Mouse (Mus musculus) hindbrain, embryonic 16.5 days (tissue): ENCODE results near the gene Macrod2. TPM values are rescaled to one million over a fixed set of nuclear protein-coding genes. Genes with fewer than 3 reads are reported as not detected.

Experiments
- ATAC-seq: fragments of 200-750 bp; cut with Nextera tagmentation; 2 replicates; pipeline ENCODE4 v1.8.0; 2017; ENCODE audit warnings: moderate TSS enrichment, moderate library complexity
- H3K27ac ChIP-seq: fragments of 300-500 bp; sonication (generic); 2 replicates; pipeline ENCODE4 v1.5.1; 2014; ENCODE audit warnings: low read depth, mild to moderate bottlenecking, control low read depth, low read length, moderate library complexity
- H3K27me3 ChIP-seq: fragments of 300-500 bp; sonication (generic); replicated peaks from 2 replicates; pipeline ENCODE4 v1.6.1; 2014; ENCODE audit warnings: low read length; ENCODE audit not compliant: control insufficient read depth, insufficient read depth
- H3K36me3 ChIP-seq: fragments of 300-500 bp; sonication (generic); 2 replicates; pipeline ENCODE4 v1.6.1; 2014; ENCODE audit warnings: mild to moderate bottlenecking, low read length, moderate library complexity, mixed read lengths; ENCODE audit not compliant: control insufficient read depth, insufficient read depth
- H3K4me1 ChIP-seq: fragments of 300-500 bp; sonication (generic); 2 replicates; pipeline ENCODE4 v1.6.1; 2014; ENCODE audit warnings: low read depth, low read length; ENCODE audit not compliant: control insufficient read depth, insufficient read depth
- H3K4me2 ChIP-seq: fragments of 300-500 bp; sonication (generic); 2 replicates; pipeline ENCODE4 v1.6.1; 2014; ENCODE audit warnings: mild to moderate bottlenecking, low read length, control low read depth, moderate library complexity
- H3K4me3 ChIP-seq: fragments of 300-500 bp; sonication (generic); 2 replicates; pipeline ENCODE4 v1.5.1; 2014; ENCODE audit warnings: mild to moderate bottlenecking, low read length, control low read depth, moderate library complexity
- H3K9ac ChIP-seq: fragments of 300-500 bp; sonication (generic); 2 replicates; pipeline ENCODE4 v1.6.1; 2014; ENCODE audit warnings: low read depth, mild to moderate bottlenecking, control low read depth, low read length, moderate library complexity
- H3K9me3 ChIP-seq: fragments of 300-500 bp; sonication (generic); 2 replicates; pipeline ENCODE4 v1.6.1; 2014; ENCODE audit warnings: mild to moderate bottlenecking, low read length, moderate library complexity; ENCODE audit not compliant: control insufficient read depth
- WGBS: fragments of 180-500 bp; shearing (Covaris S2); extraction: QIAGEN DNeasy Blood & Tissue Kit; methylation state at CpG from one replicate; pipeline ENCODE4 v1.1.7; 2014; 5-methylcytosine and 5-hydroxymethylcytosine counted together
- polyA plus RNA-seq: library from polyadenylated mRNA; unstranded; fragments of >200 nt; fragmentation: Nextera tagmentation; extraction: Ambion mirVana; gene quantifications from 2 replicates; pipeline ENCODE4 v1.2.1, GENCODE M21; 2015

The Macrod2 gene
- polyA plus RNA-seq, 1 experiment from 2014 or later, result 85.4 TPM

- no peaks in the 10 kb centered on the region for H3K9me3 ChIP-seq
- no peak overlapping the region for H3K4me3 ChIP-seq
- no peaks in the 10 kb centered on the region for H3K27me3 ChIP-seq
- no peak overlapping the region for H3K27ac ChIP-seq
- no peaks in the 10 kb centered on the region for H3K36me3 ChIP-seq
- no peaks in the 10 kb centered on the region for H3K4me1 ChIP-seq
- H3K9ac ChIP-seq, result no peak overlapping the region
- no peak overlapping the region for H3K4me2 ChIP-seq
- ATAC-seq, result no peak
Observed at GRCm38 (mm10) chr2:140759732-140760131, 364.6 kb downstream of the Macrod2 start.

GRCm38 (mm10) chr2:140760137-140760536, 365.0 kb downstream of the Macrod2 start:
- Histone ChIP-seq H3K27ac (no peak overlapping the region), H3K4me2 (no peak overlapping the region), H3K4me3 (no peak overlapping the region), H3K36me3 (no peaks in the 10 kb centered on the region), H3K27me3 (no peaks in the 10 kb centered on the region), H3K4me1 (no peaks in the 10 kb centered on the region), H3K9ac (no peak overlapping the region), H3K9me3 (no peaks in the 10 kb centered on the region)
- no peak for ATAC-seq
- WGBS, result 93% methylated on average over 3 of the region's 3 CpGs

DNA sequence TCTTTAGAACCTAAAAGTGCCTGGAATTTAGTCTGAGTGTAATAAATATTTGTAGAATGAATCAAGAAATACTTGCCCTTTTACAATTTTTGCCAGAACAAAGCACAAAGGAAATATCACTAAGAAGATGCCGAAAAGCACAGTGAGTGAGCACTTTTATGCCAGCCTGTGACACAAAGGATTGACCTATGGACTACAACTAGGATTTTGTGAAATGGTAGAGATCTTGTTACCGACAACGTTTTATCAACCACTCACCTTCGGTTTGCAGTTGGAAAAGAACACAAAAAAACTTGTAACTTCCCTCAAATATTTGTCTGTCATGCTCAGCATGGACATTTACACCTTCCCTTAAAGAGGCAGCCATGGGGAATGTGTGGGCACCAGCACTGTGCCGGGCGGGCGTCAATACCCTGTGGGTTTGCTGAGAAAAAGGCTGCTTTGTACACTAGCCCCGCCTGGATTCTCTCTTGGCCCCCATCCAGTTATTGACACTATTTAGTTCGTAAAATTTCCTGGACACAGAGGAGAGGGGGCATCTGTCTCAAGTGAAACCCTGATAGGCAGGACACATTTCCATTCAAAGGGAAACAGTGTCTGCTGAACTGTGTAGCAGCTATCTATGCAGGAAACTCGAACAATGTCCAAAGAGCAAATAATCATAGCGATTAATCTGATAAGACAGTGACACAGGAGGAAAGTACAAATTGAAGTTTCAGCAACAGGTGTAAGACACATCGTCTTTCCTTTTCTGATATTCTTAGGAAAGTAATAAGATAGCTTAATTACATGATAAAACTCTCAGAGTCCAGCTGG, 368.2 kb downstream of the Macrod2 start:
- no peak overlapping the region for H3K4me3 ChIP-seq
- no peaks in the 10 kb centered on the region for H3K9me3 ChIP-seq
- H3K27me3 ChIP-seq, result no peaks in the 10 kb centered on the region
- H3K27ac ChIP-seq, result no peak overlapping the region
- no peaks in the 10 kb centered on the region for H3K36me3 ChIP-seq
- no peak for ATAC-seq
- no peak overlapping the region for H3K4me2 ChIP-seq
- H3K9ac ChIP-seq, result no peak overlapping the region
- 62% methylated on average over 12 of the region's 12 CpGs for WGBS
- no peaks in the 10 kb centered on the region for H3K4me1 ChIP-seq

DNA sequence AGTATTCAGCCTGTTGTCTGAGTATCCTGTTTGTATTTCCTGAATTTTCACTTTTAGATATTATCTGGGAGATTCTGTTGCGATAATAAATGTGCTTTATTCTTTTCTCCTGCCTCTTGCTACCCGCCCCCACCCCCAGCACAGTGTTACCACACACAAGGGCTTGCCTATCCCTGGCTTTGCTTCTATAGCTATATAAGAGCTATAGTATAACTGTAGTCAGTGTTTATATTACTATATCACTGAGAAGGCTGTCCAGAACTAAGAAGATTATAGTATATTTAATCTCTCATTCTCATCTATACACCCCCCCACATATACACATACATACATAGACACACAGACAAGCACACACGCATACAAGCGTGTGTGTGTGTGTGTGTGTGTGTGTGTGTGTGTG, 374.4 kb downstream of the Macrod2 start:
- Histone ChIP-seq H3K4me3 (no peak overlapping the region), H3K9ac (no peak overlapping the region), H3K36me3 (no peaks in the 10 kb centered on the region), H3K9me3 (no peaks in the 10 kb centered on the region), H3K4me1 (no peaks in the 10 kb centered on the region), H3K27me3 (no peaks in the 10 kb centered on the region), H3K4me2 (no peak overlapping the region), H3K27ac (no peak overlapping the region)
- no peak for ATAC-seq
- 91% methylated on average over 4 of the region's 4 CpGs for WGBS

DNA sequence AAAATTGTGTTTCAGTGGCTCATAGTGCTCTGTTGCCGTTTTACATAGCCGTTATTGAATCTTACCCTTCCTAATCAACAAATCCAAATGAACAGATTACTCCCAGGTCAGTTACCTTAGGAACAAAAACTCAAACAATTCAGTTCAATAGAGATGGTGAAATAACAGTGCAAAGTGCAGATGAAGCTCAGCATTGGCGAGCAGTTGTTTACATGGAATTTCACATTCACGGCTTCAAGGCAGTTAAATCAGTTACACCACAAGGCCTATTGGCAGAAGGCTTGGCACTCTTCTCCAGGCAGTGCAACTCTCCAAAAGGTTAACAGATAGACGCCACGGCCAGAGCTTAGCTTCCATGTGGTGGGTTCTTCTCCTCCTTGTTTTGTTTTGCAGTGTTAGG, 377.7 kb downstream of the Macrod2 start:
- Histone ChIP-seq H3K27me3 (no peaks in the 10 kb centered on the region), H3K9me3 (no peaks in the 10 kb centered on the region), H3K4me2 (no peak overlapping the region), H3K4me1 (no peaks in the 10 kb centered on the region), H3K36me3 (no peaks in the 10 kb centered on the region), H3K4me3 (no peak overlapping the region), H3K27ac (no peak overlapping the region), H3K9ac (no peak overlapping the region)
- ATAC-seq, result no peak
- whole genome bisulfite sequencing, result 92% methylated on average over 6 of the region's 6 CpGs

DNA sequence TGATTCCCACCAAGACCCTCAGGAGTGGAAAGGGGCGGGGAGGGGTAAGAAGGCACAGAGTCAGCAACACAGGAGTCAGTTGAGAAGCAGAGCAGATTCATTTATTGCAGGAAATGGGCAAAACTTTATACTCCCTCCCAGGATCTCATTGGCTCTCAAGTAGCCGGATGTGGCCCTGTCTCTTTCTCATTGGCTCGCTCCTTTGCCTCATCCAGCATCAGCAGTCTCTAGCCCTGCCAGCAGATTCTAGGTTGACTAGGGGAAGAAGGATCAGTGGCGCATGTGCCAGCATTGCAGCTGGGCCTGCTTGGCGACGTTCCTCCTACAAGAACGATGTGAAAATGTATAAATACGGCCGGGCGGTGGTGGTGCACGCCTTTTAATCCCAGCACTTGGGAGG, 378.3 kb downstream of the Macrod2 start:
- no peaks in the 10 kb centered on the region for H3K9me3 ChIP-seq
- WGBS, result 94% methylated on average over 11 of the region's 11 CpGs

GRCm38 (mm10) chr2:140774808-140775370, 379.8 kb downstream of the Macrod2 start:
- WGBS, result 90% methylated on average over 4 of the region's 4 CpGs
- no peaks in the 10 kb centered on the region for H3K9me3 ChIP-seq
- H3K36me3 ChIP-seq, result no peaks in the 10 kb centered on the region
- no peaks in the 10 kb centered on the region for H3K27me3 ChIP-seq
- no peak overlapping the region for H3K4me3 ChIP-seq
- H3K4me2 ChIP-seq, result no peak overlapping the region
- no peak overlapping the region for H3K27ac ChIP-seq
- H3K9ac ChIP-seq, result no peak overlapping the region
- H3K4me1 ChIP-seq, result no peaks in the 10 kb centered on the region
- ATAC-seq, result no peak

More for the DNA sequence above, 378.3 kb downstream of the Macrod2 start:
- H3K9ac ChIP-seq, result no peak overlapping the region
- no peak overlapping the region for H3K4me3 ChIP-seq
- H3K36me3 ChIP-seq, result no peaks in the 10 kb centered on the region
- no peak overlapping the region for H3K27ac ChIP-seq
- H3K4me2 ChIP-seq, result no peak overlapping the region
- no peaks in the 10 kb centered on the region for H3K4me1 ChIP-seq
- H3K27me3 ChIP-seq, result no peaks in the 10 kb centered on the region
- no peak for ATAC-seq

GRCm38 (mm10) chr2:140775448-140776101, 380.5 kb downstream of the Macrod2 start:
- H3K4me2 ChIP-seq, result no peak overlapping the region
- no peaks in the 10 kb centered on the region for H3K9me3 ChIP-seq
- H3K36me3 ChIP-seq, result no peaks in the 10 kb centered on the region
- H3K9ac ChIP-seq, result no peak overlapping the region
- no peak overlapping the region for H3K4me3 ChIP-seq
- H3K4me1 ChIP-seq, result no peaks in the 10 kb centered on the region
- WGBS, result 69% methylated on average over 8 of the region's 8 CpGs
- H3K27ac ChIP-seq, result no peak overlapping the region
- H3K27me3 ChIP-seq, result no peaks in the 10 kb centered on the region
- no peak for ATAC-seq

DNA sequence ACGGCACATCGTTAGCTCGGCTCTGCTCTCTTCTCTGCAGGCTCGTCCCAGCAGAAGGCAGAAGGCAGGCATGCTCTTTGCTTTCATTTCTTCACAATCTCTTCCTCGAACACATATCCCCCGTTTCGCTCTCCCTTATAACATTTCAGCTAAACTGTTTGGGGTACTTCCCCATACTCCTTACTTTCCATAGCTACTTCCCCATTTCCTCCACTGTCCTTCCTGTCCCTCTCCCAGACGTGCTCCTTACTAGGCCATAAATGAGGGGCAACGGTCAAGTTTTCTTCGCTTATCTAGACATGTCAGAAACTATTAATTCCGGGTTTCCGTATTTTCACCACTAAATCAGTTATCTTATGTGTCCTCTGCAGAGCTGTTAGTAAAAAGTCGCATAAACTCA, 383.1 kb downstream of the Macrod2 start:
- 88% methylated on average over 13 of the region's 13 CpGs for WGBS
- Histone ChIP-seq H3K27ac (no peak overlapping the region), H3K4me2 (no peak overlapping the region), H3K36me3 (no peaks in the 10 kb centered on the region), H3K9me3 (no peaks in the 10 kb centered on the region), H3K4me3 (no peak overlapping the region), H3K4me1 (no peaks in the 10 kb centered on the region), H3K27me3 (no peaks in the 10 kb centered on the region), H3K9ac (no peak overlapping the region)
- no peak for ATAC-seq
